Mouse (Mus musculus) heart, embryonic 10.5 days (tissue): Measurements from ENCODE around the gene Mrpl47. TPM values are rescaled to one million over a fixed set of nuclear protein-coding genes. Genes with fewer than 3 reads are reported as not detected.
"Not testable (repeated sequence)": the region's sequence is repeated elsewhere in the genome, so short reads cannot be mapped to it uniquely, and the experiment has no call there.

ENCODE experiments used
- DNase-seq: peaks from one replicate; pipeline ENCODE4 v3.0.0-alpha.2; 2017; ENCODE audit warnings: low spot score
- H3K27ac ChIP-seq: fragments of 300-500 bp; sonication (generic); 2 replicates; pipeline ENCODE4 v1.5.1; 2016; ENCODE audit warnings: mild to moderate bottlenecking
- H3K27me3 ChIP-seq: fragments of 300-500 bp; sonication (generic); 2 replicates; pipeline ENCODE4 v1.6.1; 2016; ENCODE audit warnings: mild to moderate bottlenecking; ENCODE audit not compliant: poor library complexity, insufficient read depth, severe bottlenecking
- H3K36me3 ChIP-seq: fragments of 300-500 bp; sonication (generic); 2 replicates; pipeline ENCODE4 v1.6.1; 2016; ENCODE audit warnings: mild to moderate bottlenecking, moderate library complexity
- H3K4me1 ChIP-seq: fragments of 300-500 bp; sonication (generic); 2 replicates; pipeline ENCODE4 v1.6.1; 2016; ENCODE audit warnings: mild to moderate bottlenecking
- H3K4me3 ChIP-seq: fragments of 300-500 bp; sonication (generic); 2 replicates; pipeline ENCODE4 v1.5.1; 2016; ENCODE audit warnings: mild to moderate bottlenecking, moderate library complexity
- H3K9me3 ChIP-seq: fragments of 300-500 bp; sonication (generic); 2 replicates; pipeline ENCODE4 v1.6.1; 2016; ENCODE audit warnings: mild to moderate bottlenecking, moderate library complexity
- WGBS: fragments of 180-500 bp; shearing (Covaris S2); methylation state at CpG from one replicate; pipeline ENCODE4 v1.1.7; 2016; 5-methylcytosine and 5-hydroxymethylcytosine counted together
- polyA plus RNA-seq: library from polyadenylated mRNA; unstranded; fragments of >200 nt; fragmentation: Nextera tagmentation; extraction: Ambion mirVana; gene quantifications from 2 replicates; pipeline ENCODE4 v1.2.1, GENCODE M21; 2016

The Mrpl47 gene
- polyA plus RNA-seq, 1 experiment from 2014 or later: 40.5 TPM

DNA sequence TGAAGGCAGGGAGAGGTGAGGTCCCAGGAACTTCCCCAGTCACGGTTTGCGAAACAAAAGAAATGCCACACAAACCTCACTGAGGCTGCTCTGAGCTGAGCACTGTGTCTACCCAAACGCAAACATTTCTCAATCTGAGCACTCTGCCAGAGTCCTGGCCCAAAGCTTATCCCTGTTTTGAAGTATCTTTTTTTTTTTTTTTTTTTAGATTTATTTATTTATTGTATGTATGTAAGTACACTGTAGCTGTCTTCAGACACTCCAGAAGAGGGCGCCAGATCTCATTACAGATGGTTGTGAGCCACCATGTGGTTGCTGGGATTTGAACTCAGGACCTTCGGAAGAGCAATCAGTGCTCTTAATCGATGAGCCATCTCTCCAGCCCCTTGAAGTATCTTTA, 33.4 kb downstream of the Mrpl47 start:
- H3K36me3 ChIP-seq, H3K27ac ChIP-seq, H3K4me3 ChIP-seq, H3K27me3 ChIP-seq, H3K9me3 ChIP-seq, H3K4me1 ChIP-seq: not testable (repeated sequence)
- 87% methylated on average over 6 of the region's 6 CpGs for WGBS
- peak; percentile 51 for DNase-seq

- 37% methylated on average over 7 of the region's 7 CpGs for WGBS
- H3K27me3 ChIP-seq: no peaks in the 10 kb centered on the region
- H3K9me3 ChIP-seq: no peaks in the 10 kb centered on the region
These were observed 39.1 kb downstream of the Mrpl47 start for GRCm38 (mm10) chr3:32698228-32698863.

GRCm38 (mm10) chr3:32695583-32695980, 41.8 kb downstream of the Mrpl47 start:
- WGBS: 80% methylated on average over 4 of the region's 4 CpGs
- no peaks in the 10 kb centered on the region for H3K27me3 ChIP-seq
- no peaks in the 10 kb centered on the region for H3K9me3 ChIP-seq
- no peaks in the 10 kb centered on the region for H3K4me1 ChIP-seq
- no peak overlapping the region for H3K4me3 ChIP-seq
- no peak for DNase-seq
- no peak overlapping the region for H3K27ac ChIP-seq
- no peaks in the 10 kb centered on the region for H3K36me3 ChIP-seq

More at GRCm38 (mm10) chr3:32698228-32698863, 39.1 kb downstream of the Mrpl47 start:
- Histone ChIP-seq H3K4me1 (no peaks in the 10 kb centered on the region), H3K27ac (no peak overlapping the region), H3K36me3 (no peaks in the 10 kb centered on the region), H3K4me3 (no peak overlapping the region)
- DNase-seq: peak; percentile 89

- Histone ChIP-seq H3K4me3 (no peak overlapping the region), H3K4me1 (no peaks in the 10 kb centered on the region), H3K27me3 (no peaks in the 10 kb centered on the region), H3K27ac (no peak overlapping the region), H3K36me3 (no peaks in the 10 kb centered on the region), H3K9me3 (no peaks in the 10 kb centered on the region)
- no peak for DNase-seq
- 77% methylated on average over 12 of the region's 12 CpGs for WGBS
These were observed 42.4 kb downstream of the Mrpl47 start for GRCm38 (mm10) chr3:32694737-32695582.

DNA sequence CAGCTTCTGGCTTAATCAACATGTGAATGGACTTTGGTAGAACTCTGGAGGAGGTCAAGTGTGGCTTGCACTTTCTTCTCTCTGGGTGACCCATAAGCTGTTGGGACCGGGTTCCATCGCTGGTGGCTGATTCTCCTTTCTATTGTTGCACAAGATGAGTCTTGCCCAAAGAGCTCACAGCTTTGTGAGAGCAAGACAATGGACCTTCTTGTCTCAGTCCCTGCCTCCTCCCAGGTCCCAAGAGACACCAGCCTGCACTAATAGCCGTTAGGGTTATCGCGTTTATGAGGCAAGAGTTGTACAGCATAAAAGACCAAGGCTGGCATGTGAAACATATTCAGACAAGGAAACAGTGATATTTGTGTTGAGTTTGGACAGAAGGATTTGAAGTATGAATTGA, 43.2 kb downstream of the Mrpl47 start:
- H3K4me1 ChIP-seq: no peaks in the 10 kb centered on the region
- no peak overlapping the region for H3K4me3 ChIP-seq
- DNase-seq: no peak
- no peak overlapping the region for H3K27ac ChIP-seq
- no peaks in the 10 kb centered on the region for H3K9me3 ChIP-seq
- H3K36me3 ChIP-seq: no peaks in the 10 kb centered on the region
- no peaks in the 10 kb centered on the region for H3K27me3 ChIP-seq
- WGBS: 74% methylated on average over 5 of the region's 5 CpGs

- no peaks in the 10 kb centered on the region for H3K9me3 ChIP-seq
- H3K4me1 ChIP-seq: no peaks in the 10 kb centered on the region
- no peak overlapping the region for H3K27ac ChIP-seq
- no peak for DNase-seq
- WGBS: 74% methylated on average over 5 of the region's 5 CpGs
- no peaks in the 10 kb centered on the region for H3K27me3 ChIP-seq
- no peak overlapping the region for H3K4me3 ChIP-seq
- H3K36me3 ChIP-seq: no peaks in the 10 kb centered on the region
These were observed 45.6 kb downstream of the Mrpl47 start for GRCm38 (mm10) chr3:32691841-32692240.

DNA sequence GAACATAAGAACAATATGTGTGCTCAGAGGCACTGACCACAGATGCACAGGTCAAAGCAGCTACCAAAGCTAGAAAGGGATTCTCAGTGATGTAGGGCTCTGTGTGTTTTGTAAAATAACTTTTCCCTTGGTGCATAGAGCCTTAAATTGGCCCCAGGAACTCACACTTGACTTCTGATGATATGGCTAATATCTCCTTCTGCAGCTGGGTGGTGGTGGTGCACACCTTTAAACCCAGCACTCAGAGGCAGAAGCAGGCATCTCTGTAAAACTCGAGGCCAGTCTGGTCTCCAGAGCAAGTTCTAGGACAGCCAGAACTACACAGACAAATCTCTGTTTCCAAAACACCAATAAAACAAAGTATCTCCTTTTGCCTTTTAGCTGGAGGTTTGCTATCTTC, 46.5 kb downstream of the Mrpl47 start:
- Histone ChIP-seq H3K4me3 (no peak overlapping the region), H3K36me3 (no peaks in the 10 kb centered on the region), H3K9me3 (no peaks in the 10 kb centered on the region), H3K27ac (no peak overlapping the region), H3K27me3 (no peaks in the 10 kb centered on the region), H3K4me1 (no peaks in the 10 kb centered on the region)
- WGBS: 61% methylated on average over 1 of the region's 1 CpGs
- DNase-seq: no peak

DNA sequence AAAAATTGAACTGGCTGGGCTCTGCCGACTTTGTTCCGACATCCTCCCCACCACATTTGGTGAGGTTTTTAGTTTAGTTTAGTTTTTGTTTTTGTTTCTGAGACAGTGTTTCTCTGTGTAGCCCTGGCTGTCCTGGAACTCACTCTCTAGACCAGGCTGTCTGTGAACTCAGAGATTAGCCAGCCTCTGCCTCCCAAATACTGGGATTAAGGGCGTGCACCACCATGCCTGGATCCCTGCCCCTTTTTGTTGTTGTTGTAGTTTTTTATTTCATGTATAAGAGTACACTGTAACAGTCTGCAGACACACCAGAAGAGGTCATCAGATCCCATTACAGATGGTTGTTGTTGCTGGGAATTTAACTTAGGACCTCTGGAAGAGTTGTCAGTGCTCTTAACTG, 47.4 kb downstream of the Mrpl47 start:
- WGBS: 76% methylated on average over 3 of the region's 3 CpGs
- Histone ChIP-seq H3K36me3 (no peaks in the 10 kb centered on the region), H3K27ac (no peak overlapping the region), H3K4me3 (no peak overlapping the region), H3K27me3 (no peaks in the 10 kb centered on the region), H3K9me3 (no peaks in the 10 kb centered on the region), H3K4me1 (no peaks in the 10 kb centered on the region)
- DNase-seq: no peak

DNA sequence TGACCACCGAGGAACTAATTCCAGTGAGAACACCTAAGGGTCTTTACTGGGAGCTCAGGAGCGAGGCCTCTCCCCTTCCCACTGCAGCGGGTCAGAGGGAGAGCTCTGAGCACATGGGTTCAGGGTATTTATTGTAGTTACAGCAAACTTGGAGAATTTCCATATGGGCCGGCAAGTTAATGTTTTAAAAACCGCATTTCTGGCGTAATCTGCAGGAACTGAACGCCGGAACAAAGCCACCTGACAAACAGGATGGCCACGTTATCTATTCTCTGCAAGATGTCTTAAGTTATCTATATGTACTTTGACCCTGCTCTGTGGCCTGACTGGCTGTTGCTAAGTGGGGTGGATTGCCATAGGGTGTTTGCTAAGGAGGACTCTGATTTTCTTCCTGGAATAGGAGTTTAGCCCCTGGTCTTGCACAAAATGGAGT, 47.8 kb downstream of the Mrpl47 start:
- no peaks in the 10 kb centered on the region for H3K4me1 ChIP-seq
- WGBS: 59% methylated on average over 9 of the region's 9 CpGs
- H3K9me3 ChIP-seq: no peaks in the 10 kb centered on the region
- H3K36me3 ChIP-seq: no peaks in the 10 kb centered on the region
- no peak for DNase-seq
- no peak overlapping the region for H3K4me3 ChIP-seq
- H3K27ac ChIP-seq: no peak overlapping the region
- no peaks in the 10 kb centered on the region for H3K27me3 ChIP-seq

DNA sequence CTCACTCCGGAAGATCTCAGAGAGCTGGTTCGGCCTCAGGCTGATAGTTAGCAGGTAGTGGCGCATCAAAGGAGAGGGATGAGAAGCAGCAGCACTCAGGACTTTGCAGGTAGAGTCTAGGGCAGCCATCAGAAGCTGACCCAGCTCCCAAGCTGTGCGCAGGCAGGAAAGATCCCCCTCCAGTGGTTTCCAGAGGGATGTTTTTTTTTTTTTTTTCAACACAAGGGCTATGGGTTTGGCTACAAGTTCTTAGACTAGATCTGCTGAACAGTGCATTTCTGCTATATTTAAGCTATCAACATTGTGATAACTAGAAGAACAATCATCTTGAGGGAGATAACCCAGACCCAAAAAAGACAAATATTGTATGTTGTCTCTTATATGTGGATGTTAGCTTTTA, 50.2 kb downstream of the Mrpl47 start:
- H3K36me3 ChIP-seq: no peaks in the 10 kb centered on the region
- no peaks in the 10 kb centered on the region for H3K4me1 ChIP-seq
- no peak for DNase-seq
- H3K4me3 ChIP-seq: no peak overlapping the region
- WGBS: 58% methylated on average over 4 of the region's 4 CpGs
- H3K9me3 ChIP-seq: no peaks in the 10 kb centered on the region
- no peaks in the 10 kb centered on the region for H3K27me3 ChIP-seq
- H3K27ac ChIP-seq: no peak overlapping the region

DNA sequence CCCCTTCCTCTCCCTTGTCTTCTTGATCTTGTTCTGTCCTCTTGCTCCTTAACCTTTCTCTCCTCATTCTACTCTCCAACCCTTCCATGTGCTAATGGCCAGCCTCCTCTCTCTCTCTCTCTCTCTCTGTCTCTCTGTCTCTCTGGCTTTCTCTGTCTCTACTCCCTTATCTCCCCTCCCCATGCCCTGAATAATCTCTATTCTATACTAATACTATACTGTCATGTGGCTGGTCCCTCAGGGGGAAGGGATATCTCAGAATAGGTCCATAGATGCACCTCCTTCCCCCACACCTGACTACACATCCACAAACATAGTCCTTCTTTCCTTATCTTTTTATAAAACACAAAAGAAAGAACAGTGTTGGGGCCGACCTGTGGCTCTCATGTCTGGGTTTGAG, 50.9 kb downstream of the Mrpl47 start:
- Histone ChIP-seq H3K36me3 (no peaks in the 10 kb centered on the region), H3K4me1 (no peaks in the 10 kb centered on the region), H3K27ac (no peak overlapping the region), H3K27me3 (no peaks in the 10 kb centered on the region), H3K9me3 (no peaks in the 10 kb centered on the region), H3K4me3 (no peak overlapping the region)
- DNase-seq: no peak
- WGBS: 59% methylated on average over 1 of the region's 1 CpGs

GRCm38 (mm10) chr3:32684631-32685030, 52.8 kb downstream of the Mrpl47 start:
- H3K4me3 ChIP-seq: no peak overlapping the region
- 73% methylated on average over 3 of the region's 3 CpGs for WGBS
- H3K4me1 ChIP-seq: no peaks in the 10 kb centered on the region
- peak; percentile 33 for DNase-seq
- H3K36me3 ChIP-seq: no peaks in the 10 kb centered on the region
- no peaks in the 10 kb centered on the region for H3K9me3 ChIP-seq
- no peak overlapping the region for H3K27ac ChIP-seq
- H3K27me3 ChIP-seq: no peaks in the 10 kb centered on the region

DNA sequence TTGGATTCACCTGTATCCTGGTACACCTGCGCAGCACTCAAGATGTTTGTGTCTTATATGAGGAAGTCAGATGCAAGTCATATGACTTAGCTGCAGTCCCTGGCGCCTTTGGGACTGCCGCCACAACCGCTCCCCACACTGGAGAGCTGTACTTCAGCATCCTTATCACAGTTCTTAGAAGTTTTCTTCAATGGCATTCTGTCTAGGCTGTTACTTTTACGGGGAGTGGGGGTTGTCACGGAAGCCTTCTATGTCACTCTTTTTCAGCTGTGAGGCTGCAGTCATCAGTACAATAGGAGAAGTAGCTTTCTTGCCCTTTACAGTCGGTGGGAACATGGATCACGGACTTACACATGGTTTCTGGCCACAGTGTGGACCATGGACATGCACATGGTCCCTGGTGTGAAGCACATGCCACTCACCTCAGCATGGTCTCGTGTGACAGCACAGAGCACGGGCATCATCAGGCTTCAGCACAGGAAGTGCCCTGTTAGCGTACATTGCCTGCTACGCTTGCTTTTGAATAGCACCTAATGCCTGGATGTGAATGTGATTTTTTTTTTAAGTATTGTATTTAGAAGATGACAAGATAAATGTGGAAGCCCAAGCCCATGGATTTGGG, 54.4 kb downstream of the Mrpl47 start:
- H3K4me3 ChIP-seq: no peak overlapping the region
- DNase-seq: peak; percentile 57
- no peaks in the 10 kb centered on the region for H3K27me3 ChIP-seq
- 66% methylated on average over 11 of the region's 12 CpGs for WGBS
- no peaks in the 10 kb centered on the region for H3K9me3 ChIP-seq
- H3K27ac ChIP-seq: no peak overlapping the region
- no peaks in the 10 kb centered on the region for H3K36me3 ChIP-seq
- H3K4me1 ChIP-seq: no peaks in the 10 kb centered on the region
